Mouse (Mus musculus) E14TG2a.4 (cell line): ENCODE results near the gene Prkca.

Source experiments
- CTCF ChIP-seq: conservative IDR thresholded peaks from 2 replicates; pipeline ENCODE4 v1.5.1; 2014; ENCODE audit warnings: low read length
- NANOG ChIP-seq: IDR thresholded peaks from 2 replicates; pipeline ENCODE4 v1.6.1; 2014; ENCODE audit warnings: borderline replicate concordance, low read length, mixed read lengths
- POU5F1 ChIP-seq: IDR thresholded peaks from 2 replicates; pipeline ENCODE4 v1.6.1; 2014; ENCODE audit warnings: low read length, borderline replicate concordance

DNA sequence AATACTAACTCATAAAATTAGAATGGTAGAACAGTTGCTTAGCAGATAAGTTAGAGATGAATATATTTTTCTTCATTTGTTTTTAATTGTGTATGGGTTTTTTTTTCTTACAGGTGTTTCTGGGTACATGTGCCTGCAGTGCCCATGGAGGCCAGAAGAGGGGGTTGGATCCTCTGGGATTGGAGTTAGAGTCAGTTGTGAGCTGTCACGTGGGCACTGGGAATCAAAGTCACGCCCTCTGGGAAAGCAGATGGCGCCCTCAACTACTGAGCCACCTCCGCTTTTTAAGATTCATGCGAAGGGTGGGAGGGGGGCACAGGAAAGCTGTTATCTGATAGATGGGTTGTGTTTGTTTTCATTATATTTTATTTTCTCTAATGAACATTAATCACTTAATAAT is 131.1 kb downstream of the Prkca start:
- TF ChIP-seq CTCF (peak; percentile 32), POU5F1 (no peak), NANOG (no peak)
